9 mouse cellular contexts compared by ENCODE assay signal in genomic region chr3:95314075-95314474, GRCm38 (mm10). TPM values are rescaled to one million over a fixed set of nuclear protein-coding genes. Genes with fewer than 3 reads are reported as not detected.
DNase-seq lines count a peak whose midpoint lies in the region; ATAC-seq and TF ChIP-seq lines count a peak whose summit lies in the region.
"Had no signal": no experiment of that assay in that cellular context is flagged by ENCODE, and none has a peak within 500 bp of the region (broad histone marks: within the 10 kb centered on the region; RNA-seq: fewer than 3 reads in every experiment).

No protein-coding gene starts in this region.

- H3K9me3 ChIP-seq in heart, embryonic 16.5 days (replicated peaks; ENCODE audit: control insufficient read depth, low read length) = no peaks in the 10 kb centered on the region
- no peaks in the 10 kb centered on the region for H3K9me3 ChIP-seq in hindbrain, postnatal 0 days (ENCODE audit: low read length)
- no peaks in the 10 kb centered on the region for H3K9me3 ChIP-seq in midbrain, embryonic 13.5 days

- H3K36me3 ChIP-seq in heart, embryonic 16.5 days (ENCODE audit: control insufficient read depth, insufficient read depth) = no peaks in the 10 kb centered on the region
- no peaks in the 10 kb centered on the region for H3K36me3 ChIP-seq in hindbrain, postnatal 0 days (ENCODE audit: insufficient read depth, low read length)
- no peaks in the 10 kb centered on the region for H3K36me3 ChIP-seq in midbrain, embryonic 13.5 days
- H3K36me3 ChIP-seq in thymus, adult 2 months (ENCODE audit: control insufficient read depth, insufficient read depth, low read length) = no peaks in the 10 kb centered on the region

- DNase-seq in heart, postnatal 25 days (ENCODE audit: low spot score) = no peak
- DNase-seq in hindbrain, postnatal 0 days (ENCODE audit: low spot score) = no peak
- DNase-seq in spleen, postnatal 36 days (ENCODE audit: low spot score in 2 of 2) = no peak
- no peak for DNase-seq in cerebellum, adult 11 months
- DNase-seq in thymus, adult 2 months = no peak
- DNase-seq: thymus, postnatal 36 days had no signal

- TF ChIP-seq CTCF in bone marrow macrophage, adult 2 months (IDR thresholded peaks at IDR 0.05; ENCODE audit: low read depth, low read length) = no peak
- no peak for TF ChIP-seq CTCF in hindbrain, postnatal 0 days (IDR thresholded peaks at IDR 0.05; ENCODE audit: low read depth)
- TF ChIP-seq CTCF in thymus, adult 2 months (IDR thresholded peaks at IDR 0.05; ENCODE audit: borderline replicate concordance, control insufficient read depth, extremely low read depth, insufficient read depth, low read length, poor library complexity) = no peak

- peaks cover 34% of the 10 kb centered on the region for H3K4me1 ChIP-seq in heart, embryonic 16.5 days (ENCODE audit: control insufficient read depth, insufficient read depth, low read length)
- H3K4me1 ChIP-seq in bone marrow macrophage, adult 2 months (ENCODE audit: control insufficient read depth, insufficient read depth, low read length) = peaks cover 38% of the 10 kb centered on the region
- no peaks in the 10 kb centered on the region for H3K4me1 ChIP-seq in hindbrain, postnatal 0 days (ENCODE audit: insufficient read depth, low read length)
- H3K4me1 ChIP-seq in midbrain, embryonic 13.5 days (replicated peaks) = peaks cover 38% of the 10 kb centered on the region
- H3K4me1 ChIP-seq in thymus, adult 2 months (replicated peaks; ENCODE audit: control insufficient read depth, insufficient read depth, low read length) = peaks cover 23% of the 10 kb centered on the region

- peak overlapping the region; percentile 93 for H3K4me3 ChIP-seq in heart, embryonic 16.5 days (ENCODE audit: low read length)
- H3K4me3 ChIP-seq in bone marrow macrophage, adult 2 months (ENCODE audit: insufficient read depth, low read length) = peak overlapping the region; percentile 84
- 0 out of 2 replicates have a peak overlapping the region, but pooled peaks have one; percentile 79 for H3K4me3 ChIP-seq in hindbrain, postnatal 0 days (ENCODE audit: low read length)
- H3K4me3 ChIP-seq in midbrain, embryonic 13.5 days (replicated peaks) = peak overlapping the region; percentile 85; the same call in 1 of the 2 replicates
- no peak overlapping the region for H3K4me3 ChIP-seq in thymus, adult 2 months (ENCODE audit: control insufficient read depth, insufficient read depth, low read length)

- H3K27me3 ChIP-seq in heart, embryonic 16.5 days (ENCODE audit: control insufficient read depth, insufficient read depth, low read length) = no peaks in the 10 kb centered on the region
- H3K27me3 ChIP-seq in hindbrain, postnatal 0 days (ENCODE audit: insufficient read depth, low read length) = no peaks in the 10 kb centered on the region
- H3K27me3 ChIP-seq in midbrain, embryonic 13.5 days = no peaks in the 10 kb centered on the region
- H3K27me3 ChIP-seq in thymus, adult 2 months (ENCODE audit: control insufficient read depth, insufficient read depth, low read length) = no peaks in the 10 kb centered on the region

- WGBS in heart, embryonic 16.5 days = 67% methylated on average over 6 of the region's 6 CpGs
- 65% methylated on average over 6 of the region's 6 CpGs for WGBS in hindbrain, postnatal 0 days
- 53% methylated on average over 6 of the region's 6 CpGs for WGBS in midbrain, embryonic 13.5 days
- WGBS in thymus, adult 2 months = 88% methylated on average over 6 of the region's 6 CpGs

- intact Hi-C loops in heart, postnatal 25 days (cut with DNase I) = loop anchor here (2.0 to 5.0 kb wide), 2 partner anchors 31 to 78 kb away; partner anchors contain the start of gene Prune1

- H3K27ac ChIP-seq in heart, embryonic 16.5 days (ENCODE audit: low read length) = no peak overlapping the region
- H3K27ac ChIP-seq in bone marrow macrophage, adult 2 months (ENCODE audit: insufficient read depth, low read depth, low read length) = peak overlapping the region; percentile 71
- peak overlapping the region; percentile 92 for H3K27ac ChIP-seq in hindbrain, postnatal 0 days
- peak overlapping the region; percentile 92; the same call in 1 of the 2 replicates for H3K27ac ChIP-seq in midbrain, embryonic 13.5 days
- no peak overlapping the region for H3K27ac ChIP-seq in thymus, adult 2 months (ENCODE audit: control insufficient read depth, insufficient read depth, low read length)

- no peak for ATAC-seq in heart, embryonic 16.5 days (replicated peaks; ENCODE audit: extremely low read depth, insufficient read depth, low FRiP score)
- ATAC-seq in hindbrain, postnatal 0 days = no peak
- no peak for ATAC-seq in midbrain, embryonic 13.5 days

- peak overlapping the region; percentile 94 for H3K4me2 ChIP-seq in heart, embryonic 16.5 days (ENCODE audit: low read depth, low read length)
- peak overlapping the region; percentile 86 for H3K4me2 ChIP-seq in hindbrain, postnatal 0 days (ENCODE audit: low read depth, low read length)
- H3K4me2 ChIP-seq in midbrain, embryonic 13.5 days (replicated peaks) = peak overlapping the region; percentile 74

- TF ChIP-seq POLR2A in bone marrow macrophage, adult 2 months (IDR thresholded peaks at IDR 0.05; ENCODE audit: borderline replicate concordance, low read depth, low read length) = no peak
- no peak for TF ChIP-seq POLR2A in thymus, adult 2 months (IDR thresholded peaks at IDR 0.05; ENCODE audit: control insufficient read depth, extremely low read depth, insufficient read depth, low read length, poor library complexity)

- no peak overlapping the region; the same call in 1 of the 2 replicates for H3K9ac ChIP-seq in heart, embryonic 16.5 days (ENCODE audit: low read length)
- H3K9ac ChIP-seq in hindbrain, postnatal 0 days (replicated peaks; ENCODE audit: low read length) = no peak overlapping the region
- peak overlapping the region; percentile 97 for H3K9ac ChIP-seq in midbrain, embryonic 13.5 days (replicated peaks)

RNA-seq across cellular contexts. Expression of gene Cers2, which starts 0.5 kb away (rescaled TPM):
- 139 and 145 TPM in 2 replicates for polyA plus RNA-seq in heart, embryonic 16.5 days (2015; fragmentation: Nextera tagmentation; extraction: Ambion mirVana)
- total RNA-seq in heart, postnatal 25 days (2021) = 10 to 100 TPM; 35.9 to 40.4 TPM
- polyA plus RNA-seq in bone marrow macrophage, adult 2 months (2012; ENCODE audit: insufficient read depth, insufficient read length, missing spikeins) = 173 and 186 TPM in 2 replicates
- 43.7 and 64.0 TPM in 2 replicates for total RNA-seq in hindbrain, postnatal 0 days (2014; rRNA removed)
- 87.4 and 90.5 TPM in 2 replicates for polyA plus RNA-seq in hindbrain, postnatal 0 days (2015; fragmentation: Nextera tagmentation; extraction: Ambion mirVana)
- 91.3 and 93.8 TPM in 2 replicates for polyA plus RNA-seq in midbrain, embryonic 13.5 days (2015; fragmentation: Nextera tagmentation; extraction: Ambion mirVana)
- 129 and 140 TPM in 2 replicates for polyA plus RNA-seq in thymus, adult 2 months (2012; rRNA removed)

RNA-seq across cellular contexts. Expression of gene Anxa9, which starts 7.1 kb away (rescaled TPM):
- 0.60 and 0.79 TPM in 2 replicates for polyA plus RNA-seq in heart, embryonic 16.5 days (2015; fragmentation: Nextera tagmentation; extraction: Ambion mirVana)
- under 1 TPM; 0.52 to 0.59 TPM for total RNA-seq in heart, postnatal 25 days (2021)
- polyA plus RNA-seq in bone marrow macrophage, adult 2 months (2012; ENCODE audit: insufficient read depth, insufficient read length, missing spikeins) = 11.1 and 15.4 TPM in 2 replicates
- total RNA-seq in hindbrain, postnatal 0 days (2014; rRNA removed) = 0.31 TPM in 1 of 2 replicates, not detected in the other
- polyA plus RNA-seq in hindbrain, postnatal 0 days (2015; fragmentation: Nextera tagmentation; extraction: Ambion mirVana) = 0.28 and 0.48 TPM in 2 replicates
- 0.58 and 0.63 TPM in 2 replicates for polyA plus RNA-seq in midbrain, embryonic 13.5 days (2015; fragmentation: Nextera tagmentation; extraction: Ambion mirVana)
- 1.4 and 1.5 TPM in 2 replicates for polyA plus RNA-seq in thymus, adult 2 months (2012; rRNA removed)

RNA-seq across cellular contexts. Expression of gene Prune1, which starts 32.2 kb away (rescaled TPM):
- 28.1 and 31.4 TPM in 2 replicates for polyA plus RNA-seq in heart, embryonic 16.5 days (2015; fragmentation: Nextera tagmentation; extraction: Ambion mirVana)
- total RNA-seq in heart, postnatal 25 days (2021) = 10 to 100 TPM; 22.1 to 22.8 TPM
- 15.6 and 16.6 TPM in 2 replicates for polyA plus RNA-seq in bone marrow macrophage, adult 2 months (2012; ENCODE audit: insufficient read depth, insufficient read length, missing spikeins)
- 72.7 and 77.4 TPM in 2 replicates for total RNA-seq in hindbrain, postnatal 0 days (2014; rRNA removed)
- polyA plus RNA-seq in hindbrain, postnatal 0 days (2015; fragmentation: Nextera tagmentation; extraction: Ambion mirVana) = 56.6 and 60.4 TPM in 2 replicates
- polyA plus RNA-seq in midbrain, embryonic 13.5 days (2015; fragmentation: Nextera tagmentation; extraction: Ambion mirVana) = 46.4 and 50.1 TPM in 2 replicates
- 17.2 and 18.5 TPM in 2 replicates for polyA plus RNA-seq in thymus, adult 2 months (2012; rRNA removed)

RNA-seq across cellular contexts. Expression of gene Mindy1, which starts 32.9 kb away (rescaled TPM):
- polyA plus RNA-seq in heart, embryonic 16.5 days (2015; fragmentation: Nextera tagmentation; extraction: Ambion mirVana) = 24.7 and 28.2 TPM in 2 replicates
- total RNA-seq in heart, postnatal 25 days (2021) = 10 to 100 TPM; 20.2 to 23.4 TPM
- polyA plus RNA-seq in bone marrow macrophage, adult 2 months (2012; ENCODE audit: insufficient read depth, insufficient read length, missing spikeins) = 50.7 and 70.7 TPM in 2 replicates
- 31.1 and 31.8 TPM in 2 replicates for total RNA-seq in hindbrain, postnatal 0 days (2014; rRNA removed)
- polyA plus RNA-seq in hindbrain, postnatal 0 days (2015; fragmentation: Nextera tagmentation; extraction: Ambion mirVana) = 32.6 and 33.8 TPM in 2 replicates
- 47.5 and 50.5 TPM in 2 replicates for polyA plus RNA-seq in midbrain, embryonic 13.5 days (2015; fragmentation: Nextera tagmentation; extraction: Ambion mirVana)
- 50.3 and 50.4 TPM in 2 replicates for polyA plus RNA-seq in thymus, adult 2 months (2012; rRNA removed)

RNA-seq across cellular contexts. Expression of gene Setdb1, which starts 42.9 kb away (rescaled TPM):
- polyA plus RNA-seq in heart, embryonic 16.5 days (2015; fragmentation: Nextera tagmentation; extraction: Ambion mirVana) = 20.1 and 21.5 TPM in 2 replicates
- total RNA-seq in heart, postnatal 25 days (2021) = 10 to 100 TPM; 11.2 to 11.4 TPM
- polyA plus RNA-seq in bone marrow macrophage, adult 2 months (2012; ENCODE audit: insufficient read depth, insufficient read length, missing spikeins) = 34.2 and 37.2 TPM in 2 replicates
- 36.6 and 50.8 TPM in 2 replicates for total RNA-seq in hindbrain, postnatal 0 days (2014; rRNA removed)
- 26.4 and 26.5 TPM in 2 replicates for polyA plus RNA-seq in hindbrain, postnatal 0 days (2015; fragmentation: Nextera tagmentation; extraction: Ambion mirVana)
- polyA plus RNA-seq in midbrain, embryonic 13.5 days (2015; fragmentation: Nextera tagmentation; extraction: Ambion mirVana) = 45.7 and 49.9 TPM in 2 replicates
- polyA plus RNA-seq in thymus, adult 2 months (2012; rRNA removed) = 30.7 and 31.8 TPM in 2 replicates

Comparison
In these comparisons a context has a peak if more than half of its experiments do, and no peak if none do; other contexts are left out.
1. H3K27ac ChIP-seq: peak in bone marrow macrophage, adult 2 months (single experiment), hindbrain, postnatal 0 days (single experiment) and midbrain, embryonic 13.5 days (single experiment); none in heart, embryonic 16.5 days (single experiment) and thymus, adult 2 months (single experiment).
2. Peak in every context shown above with its lines, with median percentiles within 50 percentile points of each other: H3K4me2 ChIP-seq.